Mouse (Mus musculus) lung, postnatal 0 days (tissue): Measurements from ENCODE around the gene Arl14.

Experiments used
- CTCF ChIP-seq: IDR thresholded peaks from 2 replicates; pipeline ENCODE4 v1.5.1; 2016; ENCODE audit warnings: antibody characterized with exemption, mild to moderate bottlenecking
- EP300 ChIP-seq: IDR thresholded peaks from 2 replicates; pipeline ENCODE4 v1.6.1; 2016; ENCODE audit warnings: antibody characterized with exemption, mild to moderate bottlenecking, control low read depth

- TF ChIP-seq CTCF, result no peak
- no peak for TF ChIP-seq EP300
Observed at GRCm38 (mm10) chr3:69206193-69206893, 15.9 kb upstream of the Arl14 start.
